Mouse (Mus musculus) heart, adult 2 months (tissue): ENCODE data around the gene Wrnip1.

ENCODE experiments used
- CTCF ChIP-seq: fragments of 200-600 bp; IDR thresholded peaks from 2 replicates; pipeline ENCODE4 v1.8.1; 2022; ENCODE audit warnings: antibody characterized with exemption, mild to moderate bottlenecking, moderate library complexity
- POLR2A ChIP-seq: fragments of 200-500 bp; IDR thresholded peaks from 2 replicates; pipeline ENCODE4 v1.6.1; 2011; ENCODE audit warnings: mild to moderate bottlenecking, low read depth, low read length, control low read depth; ENCODE audit not compliant: insufficient read depth

DNA sequence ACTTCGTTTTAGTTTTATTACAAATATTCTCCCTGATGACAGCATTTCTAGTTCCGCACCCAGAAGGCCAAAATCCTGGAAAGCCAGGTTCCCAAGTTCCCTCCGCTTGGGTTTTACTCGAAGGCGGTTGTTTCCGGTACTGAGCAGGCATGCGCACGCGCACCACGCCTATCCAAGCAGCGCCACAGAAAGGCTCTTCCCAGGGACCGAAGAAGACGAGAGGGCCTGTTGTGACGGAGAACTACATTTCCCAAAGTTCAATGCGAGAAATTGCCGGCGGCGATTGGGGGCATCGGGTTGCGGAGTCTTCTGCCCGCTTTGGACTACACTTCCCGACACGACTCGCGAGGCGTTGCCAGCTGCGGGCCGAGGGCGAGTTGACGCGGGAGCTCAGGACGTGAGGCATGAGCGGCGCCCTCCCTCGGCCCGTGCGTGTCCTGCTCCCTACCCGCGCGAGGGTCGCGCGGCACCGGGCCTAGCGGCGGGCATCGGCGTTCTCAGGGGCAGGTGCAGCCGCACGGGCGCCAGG, at the start of gene Wrnip1:
- TF ChIP-seq CTCF (peak; percentile 63), POLR2A (peak; percentile 76)
